Mouse (Mus musculus) spleen, postnatal 10 days (tissue): ENCODE results near the gene Zfhx3.
A peak's percentile ranks its signal among the peaks of the same experiment; 100 is the strongest.

Experiments
- DNase-seq, 2 experiments: peaks; one replicate each; pipeline ENCODE4 v3.0.0; 2021 to 2022; ENCODE audit warnings: low spot score in 2 of 2

The Zfhx3 gene

DNA sequence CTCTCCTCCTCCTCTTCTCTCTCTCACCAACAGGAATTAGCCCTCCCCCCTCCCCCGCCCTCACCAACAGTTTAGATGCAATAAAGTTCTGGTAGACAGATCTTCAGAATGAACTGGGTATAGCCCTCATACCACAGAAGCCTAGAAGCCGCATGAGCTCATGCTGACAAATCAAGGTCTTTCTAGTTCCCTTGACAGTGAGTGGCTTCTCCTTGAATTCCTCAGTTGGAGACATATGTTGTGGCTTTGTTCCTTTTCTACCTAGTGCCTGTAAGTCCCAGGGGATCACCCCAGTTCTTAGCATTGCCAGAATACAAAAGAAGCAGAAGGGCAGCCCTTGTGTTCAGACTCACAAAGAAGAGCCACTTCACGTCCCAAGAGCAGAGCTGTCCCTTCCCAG is 854.4 kb downstream of the Zfhx3 start:
- no peak for DNase-seq

DNA sequence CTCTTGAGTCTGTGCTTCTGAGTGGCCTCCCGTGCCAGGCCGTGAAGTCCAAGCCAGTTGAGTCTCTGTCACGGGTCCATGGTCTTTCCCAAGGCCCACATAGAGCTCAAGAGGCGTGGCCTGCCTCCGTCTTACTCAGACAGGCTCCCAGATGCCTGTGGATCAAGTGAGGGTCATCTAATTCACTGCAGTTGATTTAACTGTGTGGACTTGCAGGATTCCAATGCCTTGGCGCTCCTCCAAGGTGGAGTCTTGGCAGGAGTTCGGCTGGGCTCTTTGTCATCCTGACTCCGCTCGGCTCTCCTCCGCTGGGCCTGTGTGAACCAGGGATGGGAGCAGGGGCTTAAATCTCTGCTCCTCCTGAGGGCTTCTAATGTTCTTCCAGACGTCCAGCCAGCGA is 855.6 kb downstream of the Zfhx3 start:
- peak in 1 of 2 experiments; percentile 25 for DNase-seq

DNA sequence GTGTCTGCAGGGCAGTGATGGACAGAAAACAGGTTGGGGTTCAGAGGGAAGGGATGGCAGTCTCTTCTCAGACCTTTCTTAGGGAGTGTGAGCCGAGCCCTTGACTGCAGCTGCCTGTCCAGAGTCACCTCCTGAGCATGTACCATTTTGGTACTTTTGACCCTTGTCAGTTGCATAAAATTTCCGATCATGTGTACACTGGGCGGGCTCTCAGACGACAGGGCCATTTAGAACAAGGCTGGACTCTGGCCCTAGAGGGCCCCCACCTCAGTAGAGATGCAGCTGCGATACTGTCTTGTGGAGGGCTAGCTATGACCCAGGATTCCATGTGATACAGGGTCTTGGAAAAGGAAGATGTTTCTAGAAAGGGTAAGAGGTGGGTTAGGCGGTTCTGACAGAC is 856.8 kb downstream of the Zfhx3 start:
- DNase-seq = no peak

DNA sequence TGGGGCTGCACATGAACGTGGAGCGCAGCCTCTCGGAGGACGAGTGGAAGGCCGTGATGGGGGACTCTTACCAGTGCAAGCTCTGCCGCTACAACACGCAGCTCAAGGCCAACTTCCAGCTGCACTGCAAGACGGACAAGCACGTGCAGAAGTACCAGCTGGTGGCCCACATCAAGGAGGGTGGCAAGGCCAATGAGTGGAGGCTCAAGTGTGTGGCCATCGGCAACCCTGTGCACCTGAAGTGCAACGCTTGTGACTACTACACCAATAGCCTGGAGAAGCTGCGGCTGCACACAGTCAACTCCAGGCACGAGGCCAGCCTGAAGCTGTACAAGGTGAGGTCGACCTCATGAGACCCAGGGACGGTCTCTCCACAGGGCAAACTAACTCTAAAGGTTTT is 857.9 kb downstream of the Zfhx3 start:
- DNase-seq = no peak

DNA sequence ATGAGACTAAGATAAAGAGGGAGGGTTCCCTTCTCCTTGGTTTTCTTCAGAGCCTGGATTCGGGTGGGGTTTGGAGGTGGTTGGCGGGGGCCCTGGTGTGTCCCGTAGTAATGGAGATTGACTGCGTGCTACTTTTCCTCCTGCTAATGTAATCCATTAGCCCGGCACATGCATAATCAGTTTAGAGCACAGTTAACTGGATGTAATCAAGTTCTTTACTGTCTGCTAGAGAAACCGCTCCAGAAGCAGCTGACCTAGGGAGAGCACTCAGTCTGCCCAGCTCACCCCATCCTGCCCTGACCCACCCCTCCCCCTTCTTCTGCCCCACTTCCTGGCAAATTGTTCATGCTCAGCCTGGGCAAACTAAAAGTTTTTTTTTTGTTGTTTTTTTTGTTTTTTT is 860.6 kb downstream of the Zfhx3 start:
- DNase-seq = no peak

DNA sequence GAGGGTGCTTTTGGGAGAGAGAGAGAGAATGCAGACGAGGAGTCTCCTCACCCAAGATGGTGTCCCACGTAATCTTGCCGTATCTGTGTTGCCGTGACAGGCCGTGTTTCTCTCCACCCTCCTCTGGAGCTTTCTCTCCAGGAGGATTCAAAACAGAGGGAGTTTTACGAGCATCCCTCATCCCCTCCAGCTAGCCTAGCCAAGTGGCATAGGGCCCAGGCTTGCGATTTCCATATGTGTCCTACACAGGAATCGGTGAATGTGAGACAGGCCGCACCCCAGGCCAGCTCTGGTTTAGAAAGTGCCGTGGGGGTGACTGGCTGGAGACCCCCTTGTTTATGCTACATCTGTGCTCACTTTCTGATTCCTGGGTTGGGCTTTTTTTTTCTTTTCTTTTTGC is 869.2 kb downstream of the Zfhx3 start:
- DNase-seq = no peak

DNA sequence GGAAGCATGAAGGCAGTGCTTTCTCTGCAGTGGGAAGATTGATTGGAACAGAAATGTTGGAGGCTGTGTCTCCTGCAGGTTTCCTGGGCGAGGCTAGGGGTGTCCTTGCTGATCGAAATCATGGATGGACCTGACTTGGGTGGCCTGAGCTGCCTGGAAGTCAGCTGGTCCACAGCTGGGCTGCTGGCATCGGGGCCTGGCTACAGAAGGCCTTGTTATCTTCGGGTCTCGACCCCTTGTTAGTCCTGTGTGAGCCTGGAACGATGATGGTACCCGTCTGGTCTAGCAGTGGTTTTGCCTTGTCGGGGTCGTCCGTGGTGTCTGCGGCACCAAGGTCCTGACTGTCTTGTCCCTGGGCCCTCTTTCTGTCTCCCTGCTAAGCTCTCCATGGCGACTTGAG is 870.9 kb downstream of the Zfhx3 start:
- DNase-seq = no peak

DNA sequence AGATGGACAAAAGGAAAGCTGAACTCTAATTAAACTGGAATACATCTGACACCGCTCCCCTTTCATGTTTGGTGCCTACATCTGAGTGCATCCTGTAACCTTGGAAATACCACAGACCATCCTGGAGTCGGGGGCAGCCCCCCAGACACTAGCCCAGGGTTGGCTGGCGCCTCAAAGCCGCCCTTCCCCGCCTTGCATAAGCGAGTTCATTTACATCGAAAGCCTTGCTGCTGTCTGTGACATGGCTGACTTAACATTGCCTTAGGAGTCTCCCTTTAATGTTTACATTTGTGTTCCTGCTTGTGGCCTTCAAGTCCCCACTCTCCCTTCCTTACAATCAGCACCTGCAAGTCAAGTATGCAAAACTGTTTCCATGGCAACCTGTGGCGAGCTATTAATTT is 876.8 kb downstream of the Zfhx3 start:
- DNase-seq = no peak

DNA sequence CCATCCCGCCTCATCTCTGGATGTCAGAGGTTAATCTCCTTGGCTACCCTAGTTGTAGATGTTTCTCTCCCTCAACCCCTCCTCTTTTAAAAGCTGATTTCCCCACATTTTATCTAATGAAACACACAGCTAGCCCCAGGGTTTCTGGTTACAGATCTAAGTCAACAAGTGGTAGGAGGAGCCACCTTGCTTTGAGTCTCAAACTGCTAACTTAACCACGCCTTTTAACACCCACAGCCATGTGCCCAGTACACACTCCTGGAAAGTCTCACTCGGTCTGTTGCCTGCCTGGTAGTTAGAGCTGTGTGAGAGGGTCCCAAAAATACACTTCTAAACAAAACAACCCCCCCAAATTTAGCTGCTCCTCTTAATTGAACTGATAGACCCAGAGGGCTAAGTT is 877.4 kb downstream of the Zfhx3 start:
- DNase-seq = no peak

DNA sequence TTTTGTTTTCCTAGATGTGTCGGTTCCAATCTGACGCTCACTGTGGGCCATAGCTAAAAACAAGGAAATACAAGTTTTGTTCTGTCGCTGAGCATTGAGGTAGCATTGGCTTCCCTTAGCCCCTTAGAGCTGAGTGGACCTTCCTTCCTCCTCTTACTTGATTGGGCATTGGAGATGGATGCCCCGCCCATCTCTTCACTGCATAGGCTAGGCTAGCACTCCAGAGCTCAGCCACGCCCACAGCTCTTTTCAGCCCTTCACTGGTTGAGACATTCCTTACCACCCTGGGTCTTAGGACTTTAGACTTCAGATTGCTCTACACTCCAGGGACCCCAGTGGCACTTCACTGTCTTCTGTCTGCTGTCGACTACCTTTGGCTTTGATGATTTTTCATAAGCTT is 878.2 kb downstream of the Zfhx3 start:
- peak; percentile 19 to 72 for DNase-seq

DNA sequence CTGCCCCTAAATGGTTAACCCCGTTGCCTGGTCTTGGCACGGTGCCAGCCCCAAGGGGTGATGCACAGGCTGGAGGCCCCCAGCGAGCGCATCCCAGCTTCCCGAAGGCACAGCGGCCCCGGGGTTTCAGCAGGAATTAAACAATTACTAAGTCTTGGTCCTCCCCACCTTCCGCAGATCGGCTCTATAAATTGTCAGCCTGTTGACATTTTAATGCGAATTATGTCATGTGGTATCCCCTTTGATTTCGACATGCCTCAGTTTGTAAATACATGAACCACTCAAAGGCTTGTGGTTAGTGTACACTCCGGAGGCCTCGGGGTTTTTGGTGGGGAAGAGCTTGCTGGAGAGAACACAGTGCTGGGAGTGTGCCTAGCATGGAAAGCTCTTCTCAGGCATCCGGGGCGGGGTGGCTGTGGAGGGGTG is 880.4 kb downstream of the Zfhx3 start:
- DNase-seq = no peak

DNA sequence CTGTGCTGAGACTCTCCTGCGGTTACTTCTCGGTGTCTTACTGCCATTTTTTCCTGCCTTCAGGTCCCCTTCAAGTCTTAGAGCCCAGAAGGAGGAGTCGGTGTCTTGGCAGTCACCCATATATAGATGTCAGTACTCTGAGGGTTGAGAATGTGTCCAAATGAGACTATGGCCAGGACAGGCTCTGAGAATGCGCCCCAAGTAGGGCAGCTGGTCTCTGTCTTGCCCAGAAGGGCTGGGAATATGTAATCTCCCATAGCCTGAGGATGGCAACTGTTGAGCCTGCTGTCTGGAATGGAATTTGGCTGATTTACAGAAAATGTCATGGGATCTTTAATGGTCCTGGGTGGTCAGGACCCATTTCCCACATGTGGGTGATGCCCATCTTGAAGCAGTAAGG is 881.6 kb downstream of the Zfhx3 start:
- no peak for DNase-seq

DNA sequence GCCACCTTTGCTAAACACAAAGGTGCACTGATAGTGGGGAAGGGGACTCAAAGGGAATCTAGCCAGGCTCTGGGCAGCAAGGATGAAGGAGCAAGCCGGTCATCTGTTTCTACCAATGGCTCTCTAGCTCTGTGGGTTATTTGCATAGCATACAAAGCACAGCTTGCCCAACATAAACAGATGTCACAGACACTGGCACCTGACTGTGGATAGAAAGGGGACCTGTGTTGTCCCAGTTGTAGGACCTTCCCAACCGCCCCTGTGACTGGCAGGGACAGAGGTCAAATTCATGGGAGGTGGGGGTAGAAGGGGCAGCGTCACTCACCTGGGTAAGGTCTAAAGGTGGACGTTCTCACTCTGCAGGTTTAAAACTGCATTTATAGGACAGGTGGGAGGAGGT is 884.0 kb downstream of the Zfhx3 start:
- no peak for DNase-seq

DNA sequence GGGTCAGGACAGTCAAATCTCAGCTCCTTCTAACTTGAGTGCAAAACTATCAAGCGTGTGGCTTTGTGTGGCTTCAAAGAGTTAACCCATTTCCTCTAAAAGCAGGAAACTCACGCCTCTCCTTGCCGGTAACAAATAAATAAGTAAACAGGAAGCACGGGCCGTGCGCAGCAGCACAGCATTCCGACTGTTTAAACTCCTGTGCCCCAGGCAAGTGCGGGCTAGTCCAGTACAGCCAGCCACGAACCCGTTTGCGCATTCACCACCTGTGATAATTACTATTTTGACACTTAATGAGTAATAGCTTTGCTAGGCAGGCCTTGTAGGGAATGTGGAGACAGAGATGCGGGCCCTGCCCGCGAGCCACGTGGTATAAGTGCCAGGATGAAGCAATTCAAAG is 885.0 kb downstream of the Zfhx3 start:
- DNase-seq = no peak

DNA sequence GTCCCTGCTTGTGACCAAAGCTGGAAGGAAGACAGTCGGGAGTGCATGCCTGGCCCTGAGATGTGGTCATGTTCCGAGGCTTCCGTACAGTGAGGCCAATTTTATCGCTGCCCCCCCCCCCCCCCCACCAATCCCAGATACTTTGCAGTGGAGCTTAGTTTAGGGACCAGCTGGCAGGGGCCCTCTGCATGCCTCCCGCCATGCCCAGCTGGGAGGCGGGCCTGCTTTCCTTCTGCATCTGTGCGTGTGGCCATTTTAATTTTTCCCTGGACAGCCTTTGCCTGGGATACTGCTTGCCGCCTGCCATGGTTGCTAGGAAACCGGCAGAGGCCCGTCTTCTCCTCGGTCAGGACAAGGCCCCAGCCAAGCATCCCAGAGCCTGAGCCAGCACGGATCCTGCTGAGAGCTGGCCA is 886.9 kb downstream of the Zfhx3 start:
- no peak for DNase-seq

DNA sequence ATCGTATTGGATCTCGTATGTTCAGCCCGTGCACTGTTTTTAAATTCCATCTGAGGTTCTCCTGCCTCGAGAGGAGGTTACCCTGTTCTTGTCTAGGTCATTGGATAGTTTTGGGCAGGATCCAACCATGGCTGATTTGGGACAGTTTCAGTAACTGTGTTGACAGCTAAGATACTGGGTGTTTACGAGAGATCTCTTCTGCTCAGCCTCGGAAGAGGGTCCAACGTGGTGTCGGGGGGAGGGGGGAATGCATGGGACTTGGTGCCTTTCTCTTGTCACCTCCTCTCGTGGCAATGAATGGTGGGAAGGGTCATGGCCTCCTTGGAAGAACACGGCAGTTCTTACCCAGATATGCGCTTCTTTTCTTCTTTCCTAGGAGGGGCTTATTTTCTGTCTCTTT is 892.7 kb downstream of the Zfhx3 start:
- DNase-seq = no peak

DNA sequence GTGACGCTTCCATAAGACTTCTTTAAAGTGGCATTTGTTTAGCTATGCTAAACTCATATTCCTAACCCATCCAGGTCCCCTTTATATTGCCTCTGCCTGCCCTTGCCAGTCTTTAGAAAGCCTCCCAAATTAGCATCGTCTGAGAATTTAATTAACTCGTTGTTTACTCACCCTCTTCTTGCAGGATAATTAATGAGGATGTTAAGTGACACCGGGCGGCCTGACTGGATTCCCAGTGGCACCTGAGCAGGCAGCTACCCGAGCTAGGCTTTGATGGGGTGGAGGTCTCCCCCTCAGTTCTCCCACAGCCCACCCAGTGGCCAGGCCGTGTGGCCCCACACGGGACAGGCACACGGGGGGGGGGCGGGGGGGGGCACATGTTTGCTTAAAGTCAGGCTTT is 895.3 kb downstream of the Zfhx3 start:
- no peak for DNase-seq

DNA sequence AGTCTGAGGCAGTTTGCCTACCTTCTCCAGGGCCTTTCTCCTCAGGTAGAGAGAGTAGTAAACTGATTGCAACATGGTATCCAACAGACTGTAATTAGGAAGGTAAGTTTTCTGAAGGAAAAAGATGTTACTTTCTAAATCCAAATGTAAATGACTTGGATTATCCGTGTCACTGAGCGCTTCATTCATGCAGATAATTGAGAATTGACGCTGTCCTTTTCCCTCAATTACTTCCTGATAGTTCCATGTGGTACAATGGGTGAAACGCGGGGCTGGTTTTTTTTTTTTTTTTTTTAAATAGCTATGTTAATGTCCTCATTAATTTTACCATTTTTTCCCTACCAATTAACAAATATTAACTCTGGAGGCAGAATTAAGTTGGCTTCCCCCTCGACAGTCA is 896.3 kb downstream of the Zfhx3 start:
- no peak for DNase-seq

DNA sequence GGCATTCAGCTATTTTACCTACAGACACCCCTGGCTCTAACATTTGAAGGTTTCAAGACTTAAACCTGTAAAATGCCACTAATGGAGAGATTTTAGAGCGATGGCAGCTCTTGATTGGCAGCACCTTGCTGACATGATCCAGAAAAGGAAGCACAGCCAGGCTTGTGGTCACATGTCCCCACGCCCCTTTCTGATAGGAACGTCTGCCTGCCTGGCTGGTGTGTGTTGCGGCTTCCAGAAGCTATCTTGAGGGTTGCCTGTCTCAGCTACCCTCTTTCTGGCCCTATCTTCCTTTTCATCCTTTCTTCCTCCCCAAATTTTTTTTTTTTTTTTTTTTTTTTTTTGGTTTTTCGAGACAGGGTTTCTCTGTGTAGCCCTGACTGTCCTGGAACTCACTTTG is 899.9 kb downstream of the Zfhx3 start:
- no peak for DNase-seq

DNA sequence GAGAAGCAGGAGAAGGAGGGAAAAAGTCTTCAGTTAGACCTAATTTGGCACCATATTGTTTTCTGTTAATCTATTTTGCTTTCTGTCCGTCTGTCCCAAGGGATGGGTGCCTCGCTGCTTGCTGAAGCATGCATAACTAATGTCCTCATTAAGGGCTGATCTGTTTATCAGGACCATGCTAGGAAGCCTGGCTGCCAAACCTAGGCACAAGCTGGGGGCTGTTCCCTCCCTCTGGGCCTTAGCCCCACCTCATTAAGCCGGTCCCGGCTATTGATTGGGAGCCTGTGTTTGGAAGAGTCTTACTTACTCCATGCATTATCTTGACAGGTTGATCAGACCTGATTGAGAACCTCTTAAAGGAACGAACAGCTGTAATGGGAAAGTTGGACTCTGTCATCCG is 903.7 kb downstream of the Zfhx3 start:
- no peak for DNase-seq

DNA sequence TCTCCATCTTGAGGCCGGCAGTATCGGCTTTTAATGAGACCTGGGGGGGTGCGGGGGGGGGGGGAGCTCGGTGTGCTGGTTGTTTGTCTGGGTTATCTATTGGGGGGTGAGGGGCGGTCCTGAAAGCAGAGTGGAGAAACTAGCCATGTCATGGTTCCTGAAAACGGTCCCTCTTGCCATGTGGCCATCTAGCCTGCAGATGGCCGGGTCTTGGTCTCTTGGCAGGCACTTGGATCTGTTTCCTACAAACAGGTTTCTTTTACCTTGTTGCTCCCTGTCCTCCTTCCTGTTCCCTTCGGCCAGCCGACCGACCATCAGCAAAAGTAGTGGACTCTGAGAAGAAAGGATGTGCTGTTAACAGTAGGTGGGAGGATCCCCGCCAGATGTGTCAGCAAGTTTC is 904.4 kb downstream of the Zfhx3 start:
- no peak for DNase-seq

DNA sequence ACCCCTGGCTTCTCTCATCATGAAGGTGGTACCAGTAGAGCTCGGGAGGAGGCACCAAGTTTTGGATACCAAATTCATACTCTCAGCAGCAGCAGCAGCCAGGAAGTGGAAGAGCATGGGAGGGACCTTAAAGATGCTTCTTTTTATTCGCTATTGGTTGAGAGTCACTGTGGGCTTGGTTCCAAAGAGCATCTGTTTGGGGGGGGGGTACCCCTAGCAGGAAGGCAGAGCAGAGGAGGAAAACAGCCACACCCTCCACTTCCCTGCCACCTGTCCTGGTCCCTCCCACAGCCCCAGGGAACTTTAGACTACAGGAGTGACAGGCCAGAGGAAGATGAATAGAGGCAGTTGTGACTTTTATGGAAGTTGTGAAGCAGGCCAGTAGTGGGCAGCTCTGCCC is 904.9 kb downstream of the Zfhx3 start:
- DNase-seq = no peak

DNA sequence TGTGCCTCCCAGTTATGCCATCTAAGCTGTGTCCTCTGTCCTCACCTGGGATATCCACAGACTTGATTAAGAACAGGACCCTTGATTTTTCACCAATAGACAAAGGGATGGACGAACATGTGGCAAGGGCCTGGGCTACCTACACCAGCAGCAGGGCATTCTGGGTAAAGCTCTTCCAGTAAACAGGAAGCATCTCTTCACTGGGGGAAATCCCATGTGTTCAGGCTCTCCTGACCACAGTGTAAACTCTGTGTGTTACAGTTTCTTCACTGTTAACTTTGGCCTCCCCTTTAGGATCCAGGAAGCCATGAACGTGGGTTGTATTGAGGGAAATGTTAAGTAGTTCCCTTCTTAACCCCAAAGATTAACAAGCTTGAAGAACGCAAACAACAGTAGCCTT is 906.0 kb downstream of the Zfhx3 start:
- no peak for DNase-seq

DNA sequence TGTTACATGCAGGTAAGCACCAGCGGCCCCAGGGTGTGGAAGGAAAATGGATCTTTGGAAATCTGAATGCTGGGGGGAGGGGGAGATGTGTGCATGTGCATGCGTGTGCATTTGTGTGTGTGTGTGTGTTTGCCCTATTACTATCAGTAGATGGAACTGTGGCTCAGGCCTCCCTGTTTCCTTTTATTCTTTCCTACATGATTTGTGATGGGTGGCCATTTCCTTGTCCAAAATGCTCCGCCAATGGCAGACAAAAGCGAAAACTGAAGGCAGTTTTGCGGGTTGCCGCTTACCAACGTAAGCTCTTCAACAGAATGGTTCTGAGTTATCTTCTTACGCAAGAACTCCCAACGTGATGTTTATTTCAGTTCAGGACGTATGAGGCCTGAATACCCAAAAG is 910.6 kb downstream of the Zfhx3 start:
- no peak for DNase-seq

DNA sequence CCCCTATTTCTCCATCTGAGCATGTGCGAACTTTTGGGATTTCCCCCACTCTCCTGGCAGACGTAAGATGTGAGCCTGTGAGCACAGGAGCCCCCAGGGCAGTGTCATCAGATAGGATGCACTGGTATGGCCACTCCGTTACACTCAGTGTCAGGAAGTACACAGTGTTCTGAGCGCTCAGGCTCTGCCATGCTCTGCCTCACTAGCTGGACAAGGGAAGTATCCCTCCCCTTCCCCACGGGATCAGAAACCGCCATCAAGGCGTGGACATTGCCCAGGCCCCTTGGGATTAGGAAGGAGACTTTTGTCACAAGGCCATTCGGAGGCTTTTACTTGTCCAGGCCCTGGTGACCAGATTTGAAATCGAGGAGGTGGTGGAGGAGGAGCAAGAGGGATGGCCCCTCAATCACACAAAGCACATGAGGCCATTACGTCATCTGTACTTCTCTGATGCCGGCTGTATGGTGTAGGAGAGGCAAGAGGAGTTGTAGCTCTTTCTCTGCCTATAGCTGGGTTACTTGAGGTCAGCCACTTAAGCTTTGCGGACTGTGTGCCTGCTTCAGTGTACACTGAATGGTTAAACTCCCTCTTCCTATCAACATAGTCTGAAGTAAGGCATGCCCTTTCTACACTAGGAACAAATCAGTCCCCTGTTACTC is 912.1 kb downstream of the Zfhx3 start:
- no peak for DNase-seq
